ENCODE assay signal across 17 mouse cellular contexts in the genomic region with DNA sequence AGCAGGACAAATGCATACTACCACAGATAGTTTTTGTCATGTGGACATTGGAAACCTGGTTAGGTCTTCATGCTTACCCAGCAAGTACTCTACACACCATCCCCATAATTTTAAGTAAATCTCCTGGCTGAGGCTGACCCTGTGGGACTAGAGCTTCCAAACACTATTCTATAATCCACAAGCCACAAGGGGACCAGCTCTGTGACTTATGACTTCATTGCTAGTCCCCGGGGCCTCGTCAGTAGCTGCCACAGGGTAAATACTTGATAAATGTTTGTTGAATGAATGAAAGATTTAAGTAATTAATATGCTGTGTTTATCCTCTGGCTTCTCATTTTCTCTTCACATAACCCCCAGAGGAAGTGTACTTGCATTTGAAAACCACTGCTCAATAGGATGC.
"Had no signal": no experiment of that assay in that cellular context is flagged by ENCODE, and none has a peak within 500 bp of the region (broad histone marks: within the 10 kb centered on the region; RNA-seq: fewer than 3 reads in every experiment).

No protein-coding gene starts in this region.

- ATAC-seq: intestine, postnatal 0 days; liver, postnatal 0 days had no signal

- H3K9ac ChIP-seq: limb, embryonic 12.5 days; liver, embryonic 13.5 days; liver, postnatal 0 days; lung, embryonic 15.5 days; midbrain, embryonic 12.5 days; stomach, embryonic 15.5 days had no signal

- H3K4me1 ChIP-seq: liver, embryonic 13.5 days; lung, embryonic 15.5 days; megakaryocyte, embryonic 14.5 days; stomach, embryonic 15.5 days had no signal

- H3K4me2 ChIP-seq: limb, embryonic 12.5 days; liver, embryonic 13.5 days; lung, embryonic 15.5 days; midbrain, embryonic 12.5 days; stomach, embryonic 15.5 days had no signal

- H3K4me3 ChIP-seq: layer of hippocampus, adult 2 months; limb, embryonic 12.5 days; liver, embryonic 13.5 days; lung, embryonic 15.5 days; megakaryocyte, embryonic 14.5 days; midbrain, embryonic 12.5 days; stomach, embryonic 15.5 days had no signal

- H3K9me3 ChIP-seq: limb, embryonic 12.5 days; liver, embryonic 13.5 days; lung, embryonic 15.5 days; midbrain, embryonic 12.5 days; stomach, embryonic 15.5 days had no signal

- H3K27me3 ChIP-seq: limb, embryonic 12.5 days; liver, embryonic 13.5 days; lung, embryonic 15.5 days; megakaryocyte, embryonic 14.5 days; midbrain, embryonic 12.5 days; stomach, embryonic 15.5 days had no signal

- H3K27ac ChIP-seq: kidney, postnatal 0 days; layer of hippocampus, adult 2 months; limb, embryonic 12.5 days; liver, embryonic 13.5 days; lung, embryonic 15.5 days; macrophage; midbrain, embryonic 12.5 days; stomach, embryonic 15.5 days had no signal

- H3K36me3 ChIP-seq: limb, embryonic 12.5 days; liver, embryonic 13.5 days; lung, embryonic 15.5 days; midbrain, embryonic 12.5 days; stomach, embryonic 15.5 days had no signal

- DNase-seq: kidney, adult 9 months; kidney, postnatal 4 days; liver; liver, embryonic 13.5 days; liver, postnatal 0 days; lung, postnatal 14 days; right cerebral cortex, postnatal 14 days; thymus, postnatal 36 days had no signal
